In genomic region chr8:111196181-111196580, GRCm38 (mm10) we compare ENCODE assay signal across 19 mouse cellular contexts.
A peak's percentile ranks its signal among the peaks of the same experiment; 100 is the strongest.
DNase-seq lines count a peak whose midpoint lies in the region.
"Had no signal": no experiment of that assay in that cellular context is flagged by ENCODE, and none has a peak within 500 bp of the region (broad histone marks: within the 10 kb centered on the region; RNA-seq: fewer than 3 reads in every experiment).

No protein-coding gene starts in this region.

- DNase-seq in 3T3-L1 (ENCODE audit: low read depth, low spot score) (peak; percentile 72), NIH3T3 (ENCODE audit: low read depth) (peak; percentile 49), adipocyte (ENCODE audit: low spot score) (peak; percentile 36)
- DNase-seq in kidney, adult 18-20 months = no peak
- DNase-seq in thymus, postnatal 0 days (ENCODE audit: low spot score) = no peak
- no peak for DNase-seq in forebrain, embryonic 10.5 days (ENCODE audit: extremely low spot score, low spot score)
- DNase-seq: adrenal gland, adult 2 months; adrenal gland, postnatal 10 days; adrenal gland, postnatal 25 days; cerebellum, adult 11 months; cerebellum, adult 18-20 months; cerebellum, adult 8-10 months; cerebellum, adult 9-11 months; cerebellum, postnatal 14 days; cerebellum, postnatal 36 days; embryo, embryonic 11 days had no signal

- no peaks in the 10 kb centered on the region for H3K27me3 ChIP-seq in forebrain, embryonic 10.5 days (ENCODE audit: poor library complexity, severe bottlenecking)
- H3K27me3 ChIP-seq: embryonic facial prominence, embryonic 13.5 days; embryonic facial prominence, embryonic 15.5 days; forebrain, embryonic 12.5 days had no signal

- H3K4me3 ChIP-seq in forebrain, embryonic 10.5 days = no peak overlapping the region
- H3K4me3 ChIP-seq: embryonic facial prominence, embryonic 13.5 days; embryonic facial prominence, embryonic 15.5 days; forebrain, embryonic 12.5 days had no signal

- peaks cover 86% of the 10 kb centered on the region for H3K36me3 ChIP-seq in forebrain, embryonic 10.5 days (replicated peaks)

- no peaks in the 10 kb centered on the region for H3K9me3 ChIP-seq in forebrain, embryonic 10.5 days
- H3K9me3 ChIP-seq: embryonic facial prominence, embryonic 13.5 days; embryonic facial prominence, embryonic 15.5 days; forebrain, embryonic 12.5 days had no signal

- H3K4me1 ChIP-seq in forebrain, embryonic 10.5 days = no peaks in the 10 kb centered on the region
- H3K4me1 ChIP-seq: embryonic facial prominence, embryonic 13.5 days; embryonic facial prominence, embryonic 15.5 days; forebrain, embryonic 12.5 days had no signal

- no peak overlapping the region for H3K27ac ChIP-seq in forebrain, embryonic 10.5 days
- H3K27ac ChIP-seq: embryonic facial prominence, embryonic 13.5 days; embryonic facial prominence, embryonic 15.5 days; forebrain, embryonic 12.5 days had no signal

Comparison
In these comparisons a context has a peak if more than half of its experiments do, and no peak if none do; other contexts are left out.
1. DNase-seq: peak in 3T3-L1 (single experiment), NIH3T3 (single experiment) and adipocyte (single experiment); none in kidney, adult 18-20 months (single experiment), thymus, postnatal 0 days (single experiment) and forebrain, embryonic 10.5 days (single experiment).